Mouse (Mus musculus) gastrocnemius, adult 2 months (tissue): Measurements from ENCODE around the gene Cnnm4. TPM values are rescaled to one million over a fixed set of nuclear protein-coding genes. Genes with fewer than 3 reads are reported as not detected.

Experiments used
- DNase-seq: peaks from one replicate; pipeline ENCODE4 v3.0.0; 2022
- H3K27ac ChIP-seq: fragments of 200-600 bp; 2 replicates; pipeline ENCODE4 v1.8.1; 2022; ENCODE audit warnings: mild to moderate bottlenecking
- H3K4me3 ChIP-seq: fragments of 200-600 bp; 2 replicates; pipeline ENCODE4 v1.8.1; 2022; ENCODE audit warnings: mild to moderate bottlenecking, moderate library complexity
- CTCF ChIP-seq: fragments of 200-600 bp; IDR thresholded peaks from 2 replicates; pipeline ENCODE4 v1.8.1; 2022; ENCODE audit warnings: antibody characterized with exemption, mild to moderate bottlenecking, moderate library complexity
- intact Hi-C: fragments of 180-260 bp; cut with DNase I; formaldehyde crosslinking; loops from one replicate; pipeline ENCODE4 v1.15.1; 2025
- total RNA-seq, 2 experiments: library from RNA; stranded (reverse); gene quantifications; 2 replicates each; pipeline ENCODE4 v1.2.3; 2021

The Cnnm4 gene
- total RNA-seq, 2 experiments from 2014 or later = 4.1 to 11.0 TPM

GRCm38 (mm10) chr1:36508238-36508637 is 36.8 kb downstream of the Cnnm4 start:
- no peak for TF ChIP-seq CTCF
- no peak overlapping the region for H3K4me3 ChIP-seq
- no peak for DNase-seq
- intact Hi-C loops = no loop called here
- H3K27ac ChIP-seq = no peak overlapping the region

GRCm38 (mm10) chr1:36511289-36512021 is 40.0 kb downstream of the Cnnm4 start, which contains the start of gene Cnnm3:
Gene Cnnm3 (plus strand): TSS chr1:36511867.
- peak within 1 kb of the TSS; percentile 99 for H3K4me3 ChIP-seq
- intact Hi-C loops = no loop called here
- H3K27ac ChIP-seq = peak within 1 kb of the TSS; percentile 96
- DNase-seq = peak; percentile 100
- TF ChIP-seq CTCF = peak; percentile 61

- TF ChIP-seq CTCF = peak; percentile 28; the same call in 1 of the 2 replicates
- peak; percentile 86 for DNase-seq
- H3K4me3 ChIP-seq = peak overlapping the region; percentile 99
- H3K27ac ChIP-seq = peak overlapping the region; percentile 96
- intact Hi-C loops = no loop called here
Observed at GRCm38 (mm10) chr1:36512089-36512965, 40.9 kb downstream of the Cnnm4 start.

- peak overlapping the region; percentile 99 for H3K4me3 ChIP-seq
- peak overlapping the region; percentile 96 for H3K27ac ChIP-seq
- TF ChIP-seq CTCF = no peak
- intact Hi-C loops = no loop called here
- no peak for DNase-seq
Observed at GRCm38 (mm10) chr1:36512966-36513280, 41.5 kb downstream of the Cnnm4 start.

- Histone ChIP-seq H3K4me3 (peak overlapping the region; percentile 99), H3K27ac (peak overlapping the region; percentile 96)
- TF ChIP-seq CTCF = no peak
- no peak for DNase-seq
- intact Hi-C loops = no loop called here
Observed at GRCm38 (mm10) chr1:36513310-36513709, 41.9 kb downstream of the Cnnm4 start.

- TF ChIP-seq CTCF = peak; percentile 60
- intact Hi-C loops = no loop called here
- no peak for DNase-seq
- peak overlapping the region; percentile 96 for H3K27ac ChIP-seq
- peak overlapping the region; percentile 99 for H3K4me3 ChIP-seq
Observed at GRCm38 (mm10) chr1:36513718-36514117, 42.3 kb downstream of the Cnnm4 start.

GRCm38 (mm10) chr1:36518259-36518658 is 46.8 kb downstream of the Cnnm4 start:
- no peak for DNase-seq
- no peak overlapping the region for H3K4me3 ChIP-seq
- no peak for TF ChIP-seq CTCF
- H3K27ac ChIP-seq = peak overlapping the region; percentile 31
- intact Hi-C loops = no loop called here

- no peak for DNase-seq
- TF ChIP-seq CTCF = no peak
- Histone ChIP-seq H3K4me3 (no peak overlapping the region), H3K27ac (no peak overlapping the region)
- intact Hi-C loops = no loop called here
Observed at GRCm38 (mm10) chr1:36519626-36520025, 48.2 kb downstream of the Cnnm4 start.

- intact Hi-C loops = no loop called here
- no peak for TF ChIP-seq CTCF
- peak overlapping the region; percentile 76; the same call in 1 of the 2 replicates for H3K27ac ChIP-seq
- H3K4me3 ChIP-seq = no peak overlapping the region
- peak; percentile 43 for DNase-seq
Observed at GRCm38 (mm10) chr1:36522210-36522609, 50.8 kb downstream of the Cnnm4 start.

GRCm38 (mm10) chr1:36523332-36524013 is 52.1 kb downstream of the Cnnm4 start:
- intact Hi-C loops = no loop called here
- DNase-seq = peak; percentile 76
- Histone ChIP-seq H3K4me3 (peak overlapping the region; percentile 40), H3K27ac (peak overlapping the region; percentile 76)
- no peak for TF ChIP-seq CTCF

- intact Hi-C loops = no loop called here
- DNase-seq = no peak
- TF ChIP-seq CTCF = no peak
- Histone ChIP-seq H3K27ac (peak overlapping the region; percentile 76), H3K4me3 (peak overlapping the region; percentile 40)
Observed at GRCm38 (mm10) chr1:36524058-36524457, 52.6 kb downstream of the Cnnm4 start.

- DNase-seq = peak; percentile 44
- intact Hi-C loops = no loop called here
- no peak for TF ChIP-seq CTCF
- Histone ChIP-seq H3K4me3 (no peak overlapping the region), H3K27ac (no peak overlapping the region)
Observed at GRCm38 (mm10) chr1:36525774-36526173, 54.4 kb downstream of the Cnnm4 start.

GRCm38 (mm10) chr1:36526903-36527302 is 55.5 kb downstream of the Cnnm4 start:
- no peak overlapping the region for H3K4me3 ChIP-seq
- TF ChIP-seq CTCF = no peak
- no peak overlapping the region for H3K27ac ChIP-seq
- peak; percentile 34 for DNase-seq
- intact Hi-C loops = no loop called here
